Mouse (Mus musculus) ES-Bruce4 (cell line): ENCODE measurements around the gene Aida.

Source experiments
- CTCF ChIP-seq: IDR thresholded peaks from one replicate; pipeline ENCODE4 v1.8.1; 2011; ENCODE audit warnings: low read depth, low read length
- EP300 ChIP-seq: IDR thresholded peaks from 2 replicates; pipeline ENCODE4 v1.6.1; 2011; ENCODE audit warnings: low read depth, low read length; ENCODE audit not compliant: insufficient read depth
- POLR2A ChIP-seq: IDR thresholded peaks from one replicate; pipeline ENCODE4 v1.8.1; 2011; ENCODE audit warnings: low read length; ENCODE audit not compliant: insufficient read depth

- no peak for TF ChIP-seq POLR2A
- TF ChIP-seq CTCF, result no peak
- no peak for TF ChIP-seq EP300
These were observed 78.3 kb downstream of the Aida start for GRCm38 (mm10) chr1:183374728-183375127.
